Mouse (Mus musculus) megakaryocyte-erythroid progenitor cell, adult 5-6 weeks (primary cell): Measurements from ENCODE around the gene Antxr2. TPM values are rescaled to one million over a fixed set of nuclear protein-coding genes. Genes with fewer than 3 reads are reported as not detected.

Source experiments
- ATAC-seq: replicated peaks from 2 replicates; pipeline ENCODE4 v1.8.0; 2016; ENCODE audit warnings: mild to moderate bottlenecking, inconsistent platforms; ENCODE audit not compliant: severe bottlenecking, poor library complexity, low FRiP score, low TSS enrichment
- total RNA-seq, 2 experiments: library from RNA; stranded (forward) in 1 of 2; stranded (reverse) in 1 of 2; fragments of 200-1000, 215-1000 nt in 1 of 2; fragments of >200 nt in 1 of 2; fragmentation: Nextera tagmentation in 1 of 2; gene quantifications; 2 replicates each; pipeline ENCODE4 v1.2.3; 2014 to 2017

Antxr2 gene
- total RNA-seq, 2 experiments from 2014 or later = 1.6 to 1.9 TPM

GRCm38 (mm10) chr5:97999261-97999824 is 31.5 kb downstream of the Antxr2 start:
- no peak for ATAC-seq

- ATAC-seq = no peak
Measured at GRCm38 (mm10) chr5:97996500-97997176, 34.2 kb downstream of the Antxr2 start.

- ATAC-seq = no peak
Measured at GRCm38 (mm10) chr5:97995881-97996280, 35.0 kb downstream of the Antxr2 start.

- no peak for ATAC-seq
Measured at GRCm38 (mm10) chr5:97986656-97987294, 44.1 kb downstream of the Antxr2 start.

GRCm38 (mm10) chr5:97983375-97983774 is 47.5 kb downstream of the Antxr2 start:
- no peak for ATAC-seq

GRCm38 (mm10) chr5:97980472-97980871 is 50.4 kb downstream of the Antxr2 start:
- no peak for ATAC-seq

DNA sequence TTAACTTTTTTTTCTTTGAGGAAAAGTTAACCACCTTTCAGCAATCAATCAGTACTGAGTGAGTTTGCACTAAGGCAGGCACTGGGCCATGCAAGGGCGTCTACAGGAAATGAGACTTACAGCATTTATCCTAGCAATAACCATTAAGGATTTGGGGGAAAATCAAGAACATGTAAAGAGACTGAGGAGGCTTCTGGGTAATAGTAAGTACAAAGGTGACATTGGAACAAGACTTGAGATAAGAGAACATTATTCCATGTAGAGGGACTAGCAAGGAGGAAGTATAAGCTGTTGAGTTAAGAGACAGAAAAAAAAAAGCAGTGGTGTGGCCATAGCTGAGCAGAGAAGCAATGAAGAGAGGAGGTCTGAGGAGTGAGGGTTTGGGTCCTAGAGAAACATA is 57.5 kb downstream of the Antxr2 start:
- no peak for ATAC-seq

DNA sequence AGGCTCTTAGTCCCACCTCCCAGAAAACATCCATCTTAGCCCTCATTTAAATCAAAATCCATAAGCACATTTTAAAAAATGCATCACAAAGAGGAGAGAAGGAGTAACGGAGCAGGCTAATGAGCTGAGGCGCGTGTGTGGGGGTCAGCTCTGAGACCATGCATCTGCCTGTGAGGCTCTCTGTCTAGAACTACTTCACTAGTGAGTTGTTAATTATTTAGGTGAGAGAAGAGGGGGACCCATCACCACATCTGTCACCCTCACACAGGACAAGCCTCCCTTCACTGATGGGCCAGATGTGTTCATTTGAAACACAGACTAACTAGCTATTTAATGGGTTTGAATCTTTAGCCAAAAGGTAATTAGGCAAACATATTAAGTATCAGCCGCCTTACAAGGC is 58.8 kb downstream of the Antxr2 start:
- no peak for ATAC-seq

GRCm38 (mm10) chr5:97971236-97971635 is 59.6 kb downstream of the Antxr2 start:
- no peak for ATAC-seq

DNA sequence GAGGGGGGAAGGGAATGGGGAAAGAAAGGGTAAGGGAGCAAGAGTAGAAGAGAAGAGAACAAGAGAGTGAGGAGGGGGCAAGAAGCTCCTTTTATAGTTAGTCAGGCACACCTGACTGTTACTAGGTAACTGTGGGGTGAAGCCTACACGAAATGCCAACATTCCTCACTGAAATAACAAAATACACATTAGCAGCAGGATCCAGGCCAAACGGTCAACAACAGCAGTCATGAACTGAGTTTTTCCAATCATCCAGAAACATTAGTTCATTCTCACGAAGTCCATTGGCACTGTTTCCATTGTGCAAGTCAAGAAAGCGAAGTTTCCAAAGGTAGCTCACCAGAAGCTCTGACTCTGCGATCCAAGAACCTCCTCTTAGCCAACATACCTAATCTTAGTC is 63.8 kb downstream of the Antxr2 start:
- ATAC-seq = no peak

- no peak for ATAC-seq
Measured at GRCm38 (mm10) chr5:97966101-97966500, 64.7 kb downstream of the Antxr2 start.

- no peak for ATAC-seq
Measured at GRCm38 (mm10) chr5:97964444-97964843, 66.4 kb downstream of the Antxr2 start.

- ATAC-seq = no peak
Measured at GRCm38 (mm10) chr5:97962512-97962911, 68.3 kb downstream of the Antxr2 start.

DNA sequence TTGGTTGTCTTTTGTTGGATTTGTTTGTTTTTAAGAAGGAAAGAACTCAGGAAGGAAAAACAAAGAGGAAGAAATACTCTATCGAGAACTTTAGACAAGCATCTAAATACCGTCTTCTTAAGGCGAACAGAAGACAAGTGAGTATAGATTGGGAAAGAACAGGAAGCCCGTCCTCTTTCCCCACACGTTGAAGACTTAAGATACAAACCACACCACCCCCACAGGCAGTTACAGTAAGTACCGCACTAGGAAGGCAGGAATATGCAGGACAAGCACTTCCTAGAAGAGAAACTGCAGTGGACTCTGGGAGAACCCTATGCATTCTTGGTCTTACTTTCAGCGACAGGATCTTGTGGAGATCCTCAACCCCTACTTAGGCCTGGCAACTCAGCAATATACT is 69.1 kb downstream of the Antxr2 start:
- ATAC-seq = no peak

- no peak for ATAC-seq
Measured at GRCm38 (mm10) chr5:97959651-97960050, 71.2 kb downstream of the Antxr2 start.

GRCm38 (mm10) chr5:97959010-97959409 is 71.8 kb downstream of the Antxr2 start:
- no peak for ATAC-seq

GRCm38 (mm10) chr5:97957501-97957900 is 73.3 kb downstream of the Antxr2 start:
- ATAC-seq = no peak

GRCm38 (mm10) chr5:97954193-97954772 is 76.6 kb downstream of the Antxr2 start:
- ATAC-seq = no peak

DNA sequence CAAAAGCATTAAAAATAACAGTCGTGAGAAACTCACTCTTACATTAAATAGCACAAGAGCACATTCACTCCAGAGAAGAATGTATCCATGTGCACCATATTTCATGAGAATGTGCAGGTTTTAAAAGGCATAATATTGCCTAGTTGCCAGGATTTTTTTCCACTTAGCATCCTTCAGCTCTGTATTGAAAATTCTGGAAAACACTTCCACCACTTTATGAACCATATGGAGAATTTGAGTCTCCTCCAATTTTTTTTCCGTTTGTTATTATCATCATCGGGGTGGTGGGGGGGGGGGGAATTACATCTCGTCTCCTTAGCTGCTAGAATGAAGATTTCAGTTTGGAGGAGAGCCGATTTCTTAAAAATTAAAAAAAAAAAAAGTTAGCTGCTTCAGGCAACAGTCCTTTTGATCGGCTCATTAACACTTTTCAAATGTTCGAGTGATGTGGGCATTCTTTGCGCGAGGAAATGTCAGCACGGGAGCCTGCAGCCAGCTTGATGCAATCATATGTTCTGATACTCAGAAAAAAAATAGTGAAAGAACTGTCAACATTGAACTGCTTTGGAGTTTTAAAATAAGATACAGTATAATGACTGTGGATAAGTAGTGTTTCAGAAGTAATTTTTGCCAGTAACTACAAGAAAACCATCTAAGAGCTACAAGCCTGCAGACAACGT is 77.5 kb downstream of the Antxr2 start:
- ATAC-seq = no peak

DNA sequence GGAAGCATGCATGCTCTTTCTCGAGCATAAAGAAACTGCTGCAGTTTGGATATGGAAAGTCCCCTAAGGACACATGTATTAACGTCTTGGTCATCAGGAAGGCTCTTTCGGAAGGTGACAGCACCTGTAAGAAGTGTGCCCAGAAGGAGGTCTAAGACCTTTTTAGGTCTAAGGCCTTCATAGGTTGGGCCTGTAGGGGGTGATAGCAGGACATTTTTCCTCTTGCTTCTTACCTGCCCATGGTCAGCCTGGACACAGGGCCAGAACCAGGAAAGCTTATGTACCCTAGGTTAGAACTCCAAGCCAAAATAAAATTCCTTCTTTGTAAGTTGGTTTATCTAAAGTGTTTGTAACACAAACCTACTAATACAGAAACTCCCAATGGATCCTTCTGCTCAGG is 83.6 kb downstream of the Antxr2 start:
- no peak for ATAC-seq
